Mouse (Mus musculus): ENCODE data around the gene Apobec3.
"Not testable (repeated sequence)": the region's sequence is repeated elsewhere in the genome, so short reads cannot be mapped to it uniquely, and the experiment has no call there.

The Apobec3 gene

DNA sequence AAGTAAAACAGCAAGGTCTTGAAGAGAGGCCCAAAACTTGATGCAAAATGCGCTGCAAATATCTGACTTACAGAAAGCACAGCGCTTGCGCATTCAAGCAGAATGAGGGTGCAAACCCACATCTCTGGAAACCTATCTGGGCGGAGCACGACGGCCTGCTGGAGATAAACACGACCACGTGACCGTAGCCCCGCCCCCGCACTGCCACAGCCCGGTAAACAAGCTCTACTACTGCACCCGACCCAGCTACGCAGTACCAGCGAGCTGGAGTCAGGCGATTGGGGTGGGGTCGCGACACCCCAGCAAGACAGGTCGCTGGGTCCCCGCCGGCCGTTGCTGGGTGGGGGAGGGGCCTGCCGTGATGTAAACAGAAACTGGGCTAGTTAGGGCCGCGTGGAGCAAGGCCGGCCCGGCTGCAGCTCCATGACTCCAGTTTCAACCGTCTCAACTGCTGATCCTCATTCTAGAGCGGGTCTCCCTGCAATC lies 36.2 kb downstream of the Apobec3 start:
- peak; percentile 97 for DNase-seq (ENCODE audit: low spot score in 2 of 2)

DNA sequence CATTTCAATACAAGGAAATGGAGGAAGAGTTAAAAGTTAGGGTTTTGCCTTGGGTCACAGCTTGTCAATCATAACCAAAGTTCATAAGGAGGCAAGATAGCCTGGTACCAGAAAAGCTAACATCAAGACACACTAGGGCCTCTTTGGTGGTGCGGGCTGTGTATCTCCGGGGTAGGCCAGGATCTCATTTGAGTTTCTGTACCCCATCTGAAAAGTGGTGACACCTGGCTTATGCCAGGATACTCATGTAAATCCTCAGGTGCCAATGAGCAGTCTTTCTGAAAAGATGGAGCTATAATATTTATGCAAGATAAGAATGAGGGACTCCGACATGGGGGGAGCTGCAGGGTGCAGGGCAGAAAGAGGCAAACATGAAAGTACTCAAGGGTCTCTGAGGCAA lies 36.9 kb downstream of the Apobec3 start:
- no peak for DNase-seq (ENCODE audit: low spot score in 2 of 2)

DNA sequence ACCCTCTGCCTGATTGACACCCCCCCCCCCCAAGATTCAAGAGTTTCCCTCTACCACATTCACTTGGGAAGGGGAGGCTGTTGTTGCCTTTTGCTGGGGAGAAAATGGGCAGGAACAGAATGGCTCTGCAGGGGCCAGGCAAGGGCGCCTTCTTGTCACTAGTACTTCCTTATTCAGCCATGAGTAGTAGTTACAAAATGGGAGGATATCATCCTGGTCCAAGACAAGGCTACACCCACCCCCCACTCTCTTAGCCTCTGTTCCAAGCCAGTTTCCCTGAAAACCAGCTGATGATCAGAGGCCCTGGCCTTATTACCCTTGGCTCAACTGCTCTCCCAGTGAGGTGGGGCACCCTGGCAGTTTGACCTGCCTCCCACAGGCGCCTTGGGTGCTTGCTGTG lies 37.3 kb downstream of the Apobec3 start:
- DNase-seq (ENCODE audit: low spot score in 2 of 2), result no peak

DNA sequence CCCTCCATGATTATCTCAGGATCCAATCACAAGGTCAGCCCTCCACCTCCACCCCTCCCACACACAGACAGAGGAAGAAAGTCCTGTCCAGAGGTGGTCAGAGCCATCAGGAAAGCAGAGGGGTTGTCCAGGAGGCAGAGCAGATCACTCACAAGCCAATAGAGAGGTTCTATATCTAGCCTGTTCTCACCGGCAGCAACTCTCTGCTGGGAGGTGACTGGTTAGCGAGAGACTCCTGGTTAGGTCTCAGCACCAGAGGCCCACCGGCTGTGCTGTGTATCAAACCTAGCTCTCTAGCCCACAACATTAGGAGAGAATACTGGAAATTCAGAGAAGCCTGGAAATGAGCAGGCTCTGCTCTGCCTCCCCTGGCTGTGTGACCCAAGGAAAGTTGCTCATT lies 38.3 kb downstream of the Apobec3 start:
- no peak for DNase-seq (ENCODE audit: low spot score in 2 of 2)

DNA sequence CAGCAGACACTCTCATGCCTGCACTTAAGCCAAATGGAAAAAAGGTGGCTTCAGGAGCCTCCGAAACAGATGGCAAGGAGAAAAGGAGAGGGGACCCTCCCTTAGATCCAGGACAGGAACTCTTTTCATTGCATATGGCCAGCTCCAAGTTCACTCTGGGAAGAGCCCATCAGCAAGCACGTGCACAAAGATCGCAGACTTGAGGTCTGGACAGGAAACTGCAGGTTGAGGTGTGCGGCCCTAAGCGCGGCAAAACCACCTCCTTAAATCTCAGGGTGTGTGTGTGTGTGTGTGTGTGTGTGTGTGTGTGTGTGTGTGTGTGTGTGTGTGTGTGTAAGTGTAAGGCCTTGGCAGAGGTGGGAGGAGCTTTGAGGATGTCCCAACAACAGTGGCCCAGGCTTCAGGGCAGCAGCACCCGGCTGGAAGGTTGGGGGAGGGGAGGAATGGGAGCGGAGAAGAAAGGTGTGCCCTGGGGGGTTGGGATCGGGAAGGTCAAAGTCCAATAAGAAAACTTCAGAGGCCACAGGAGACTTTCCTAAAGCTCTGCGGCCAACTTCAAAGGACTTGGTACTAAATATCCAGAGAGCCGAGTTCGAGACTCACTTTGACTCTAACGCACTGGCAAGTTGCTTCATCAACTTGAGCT lies 40.2 kb downstream of the Apobec3 start:
- DNase-seq (ENCODE audit: low spot score in 2 of 2), result no peak

DNA sequence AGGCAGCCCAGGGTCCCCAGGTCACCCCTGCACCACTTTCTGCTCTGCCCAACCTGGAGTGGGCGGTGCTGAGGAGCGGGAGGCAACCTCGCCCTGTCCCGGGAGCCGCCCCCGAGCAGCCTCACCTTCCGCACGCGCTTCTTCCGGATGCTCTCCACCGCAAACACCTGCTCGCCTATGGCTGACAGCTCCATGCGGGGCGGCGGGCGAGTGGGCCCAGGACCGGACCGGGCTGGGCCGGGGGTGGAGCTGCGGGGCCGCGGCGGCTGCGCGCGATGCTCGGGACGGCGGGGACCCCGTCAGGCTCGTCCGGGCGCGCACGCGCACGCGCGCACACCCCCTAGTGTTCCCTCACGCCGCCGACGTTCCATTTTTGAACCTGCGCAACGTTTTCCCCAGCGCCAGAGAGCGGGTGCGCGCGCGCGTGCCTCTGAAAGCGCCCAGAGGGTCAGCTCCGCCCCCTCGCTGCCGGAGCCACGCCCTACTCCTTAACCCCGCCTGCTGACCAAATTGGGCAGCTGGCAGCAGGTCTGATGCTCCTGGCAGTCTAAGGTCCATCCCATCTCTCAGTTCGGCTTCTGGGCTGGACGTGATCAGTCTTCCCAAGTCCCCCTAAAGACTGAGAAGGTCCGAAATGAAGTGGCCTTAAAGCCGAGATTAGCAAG lies 41.0 kb downstream of the Apobec3 start:
- peak; percentile 85 to 89 for DNase-seq (ENCODE audit: low spot score in 2 of 2)

DNA sequence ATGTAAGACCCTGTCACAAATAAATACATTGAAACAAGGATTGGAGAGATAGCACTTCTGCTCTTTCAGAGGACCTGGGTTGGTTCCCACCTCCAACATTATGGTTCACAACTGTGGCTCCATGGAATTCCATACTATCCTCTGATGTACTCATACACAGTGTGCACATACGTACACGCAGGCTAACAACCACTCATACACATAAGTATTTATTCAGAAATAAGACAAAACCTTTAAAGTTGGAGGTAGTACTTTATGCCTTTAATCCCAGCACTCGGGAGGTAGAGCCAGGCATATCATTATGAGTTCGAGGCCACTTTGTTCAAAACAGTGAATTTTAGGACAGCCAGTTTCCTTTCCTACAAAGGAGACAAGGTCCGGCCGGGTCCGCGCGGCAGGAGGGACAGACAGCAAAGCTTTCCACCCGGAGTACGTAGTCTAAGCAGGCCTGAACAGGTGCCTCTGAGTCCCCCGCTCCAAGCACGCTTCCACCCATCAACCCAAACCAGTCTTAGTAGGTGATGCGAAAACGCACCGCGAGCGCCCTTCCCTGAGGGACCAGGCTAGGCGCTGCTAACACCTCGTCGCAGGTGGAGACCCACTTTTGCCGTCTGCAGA lies 41.7 kb downstream of the Apobec3 start:
- DNase-seq (ENCODE audit: low spot score in 2 of 2), result no peak

DNA sequence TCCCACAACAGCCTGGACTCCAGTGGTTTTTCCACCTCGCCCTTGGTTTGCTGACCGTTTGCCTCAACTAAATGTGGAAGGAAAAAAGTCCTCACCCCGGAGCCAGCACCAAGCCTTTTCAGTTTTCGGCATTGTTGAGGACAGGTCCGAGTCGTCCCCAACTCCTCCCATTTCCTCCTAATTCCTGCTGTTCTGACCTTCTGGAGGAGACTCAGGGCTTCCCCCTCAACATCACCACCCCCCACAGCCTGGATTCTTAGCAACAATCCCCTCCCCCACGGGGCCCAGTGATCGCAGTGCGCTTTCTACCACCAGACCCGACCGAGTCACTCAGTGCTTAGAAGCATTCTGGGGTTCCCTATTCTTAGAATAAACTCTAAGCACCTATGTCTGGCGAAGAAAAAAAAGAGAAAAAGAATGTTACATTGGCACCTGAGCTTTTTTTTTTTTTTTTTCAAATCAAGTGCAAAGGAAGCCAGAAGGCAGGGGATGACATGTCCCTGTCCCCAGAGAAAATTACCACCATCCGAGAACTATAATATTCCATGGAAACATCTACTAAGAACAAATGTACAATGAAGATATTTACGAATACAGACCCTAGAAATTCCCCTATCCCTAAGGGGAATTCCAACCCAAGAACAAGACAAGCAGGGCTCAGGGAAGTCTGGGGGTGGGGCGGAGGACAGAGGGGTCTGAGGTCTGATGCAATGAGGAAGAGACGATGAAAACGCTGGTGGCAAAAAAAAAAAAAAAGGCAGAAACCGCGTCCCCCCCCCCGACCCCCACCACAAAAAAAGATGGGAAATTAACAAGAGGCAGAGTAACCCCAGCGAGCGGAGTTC lies 42.4 kb downstream of the Apobec3 start:
- no peak for DNase-seq (ENCODE audit: low spot score in 2 of 2)

DNA sequence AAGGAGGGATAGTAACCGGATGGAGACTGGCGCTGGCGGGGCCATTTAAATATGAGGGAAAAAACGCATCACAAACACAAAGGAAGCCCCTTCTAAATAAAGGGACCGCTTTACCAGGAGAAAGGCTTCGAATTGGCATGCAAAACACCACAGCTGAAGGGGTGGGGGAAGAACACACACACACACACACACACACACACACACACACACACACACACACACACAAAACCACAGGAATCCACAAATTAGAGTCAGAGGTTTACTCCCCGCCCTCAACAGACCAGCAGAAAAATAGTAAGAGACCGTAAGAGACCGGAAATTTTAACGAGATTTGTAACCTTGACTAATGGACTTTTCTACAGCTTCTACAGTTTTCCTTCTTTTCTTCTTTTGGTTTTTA lies 43.3 kb downstream of the Apobec3 start:
- no peak for DNase-seq (ENCODE audit: low spot score in 2 of 2)

DNA sequence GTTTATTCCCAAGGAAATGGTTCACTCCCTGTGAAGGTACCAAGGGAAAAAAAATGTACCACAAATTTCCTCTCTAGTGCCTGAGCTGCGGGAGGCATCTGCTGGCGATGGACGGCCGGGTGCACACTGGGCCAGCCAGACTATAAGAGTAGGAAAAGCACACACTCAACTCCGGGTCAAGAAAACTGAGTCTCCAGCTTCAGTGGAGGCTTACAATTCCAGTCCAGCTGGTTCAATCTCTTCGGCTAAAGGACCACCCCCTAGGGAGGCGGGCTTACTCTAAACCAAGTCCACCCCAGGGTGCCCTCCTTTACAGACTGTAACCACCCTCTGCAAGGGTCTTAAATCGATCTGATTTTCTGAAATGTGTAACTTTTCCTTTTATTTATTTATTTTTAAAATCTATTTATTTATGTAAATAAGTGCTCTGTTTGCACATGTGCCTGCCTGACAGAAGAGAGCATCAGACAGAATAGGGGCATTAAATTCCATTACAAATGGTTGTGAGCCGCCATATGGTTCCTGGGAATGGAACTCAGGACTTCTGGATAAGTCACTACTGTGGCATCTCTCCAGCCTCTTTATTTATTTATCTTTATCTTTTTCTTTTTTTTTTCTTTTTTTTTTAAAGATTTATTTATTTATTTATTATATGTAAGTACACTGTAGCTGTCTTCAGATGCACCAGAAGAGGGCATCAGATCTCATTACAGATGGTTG lies 44.4 kb downstream of the Apobec3 start:
- DNase-seq (ENCODE audit: low spot score in 2 of 2), result no peak

DNA sequence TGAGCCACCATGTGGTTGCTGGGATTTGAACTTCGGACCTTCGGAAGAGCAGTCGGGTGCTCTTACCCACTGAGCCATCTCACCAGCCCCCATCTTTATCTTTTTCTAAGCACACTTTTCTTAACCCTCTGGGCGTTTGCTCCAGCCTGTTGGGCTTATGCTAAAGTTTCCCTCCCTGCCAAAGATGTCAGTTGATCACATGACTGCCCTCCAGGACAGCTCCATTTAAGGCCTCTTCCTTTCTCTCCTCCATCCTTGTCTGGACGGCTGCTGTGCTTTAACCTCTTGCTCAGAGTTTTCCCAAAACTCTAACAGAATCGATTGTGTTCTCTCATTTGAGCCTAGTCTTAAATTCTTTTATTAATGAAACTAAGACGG lies 44.9 kb downstream of the Apobec3 start:
- no peak for DNase-seq (ENCODE audit: low spot score in 2 of 2)

DNA sequence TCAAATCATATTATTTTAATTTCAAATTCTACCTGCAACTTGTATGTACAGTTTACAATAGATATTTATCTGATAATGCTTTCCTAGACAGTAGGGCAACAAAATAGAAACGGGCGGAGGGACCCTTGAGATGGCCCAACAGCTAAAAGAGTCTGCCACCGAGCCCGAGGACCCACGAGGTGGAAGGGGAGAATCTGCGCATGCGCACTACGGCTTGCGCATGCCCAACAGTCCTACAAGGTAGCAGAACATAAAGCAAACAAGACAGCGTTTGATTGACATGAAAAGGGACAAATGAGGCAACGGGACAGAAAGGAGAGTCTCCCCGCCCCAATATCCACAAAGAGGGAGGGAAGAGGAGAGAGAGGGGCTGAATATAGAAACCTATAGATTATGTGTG lies 47.6 kb downstream of the Apobec3 start:
- no peak for DNase-seq (ENCODE audit: low spot score in 2 of 2)

DNA sequence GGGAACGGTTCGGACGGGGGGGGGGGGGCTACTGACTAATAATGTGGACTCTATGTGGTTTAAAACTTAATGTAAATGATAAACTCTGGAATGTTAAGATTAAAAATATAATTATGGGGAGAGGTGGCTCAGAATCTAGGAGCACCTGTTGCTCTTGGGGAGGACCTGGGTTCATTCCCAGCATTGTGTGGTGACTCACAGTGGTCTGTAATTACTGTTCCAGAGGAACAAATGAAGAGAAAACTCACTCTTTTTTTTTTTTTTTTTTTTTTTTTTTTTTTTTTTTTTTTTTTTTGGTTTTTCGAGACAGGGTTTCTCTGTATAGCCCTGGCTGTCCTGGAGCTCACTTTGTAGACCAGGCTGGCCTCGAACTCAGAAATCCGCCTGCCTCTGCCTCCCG lies 48.0 kb downstream of the Apobec3 start:
- not testable (repeated sequence) for DNase-seq (ENCODE audit: low spot score in 2 of 2)

DNA sequence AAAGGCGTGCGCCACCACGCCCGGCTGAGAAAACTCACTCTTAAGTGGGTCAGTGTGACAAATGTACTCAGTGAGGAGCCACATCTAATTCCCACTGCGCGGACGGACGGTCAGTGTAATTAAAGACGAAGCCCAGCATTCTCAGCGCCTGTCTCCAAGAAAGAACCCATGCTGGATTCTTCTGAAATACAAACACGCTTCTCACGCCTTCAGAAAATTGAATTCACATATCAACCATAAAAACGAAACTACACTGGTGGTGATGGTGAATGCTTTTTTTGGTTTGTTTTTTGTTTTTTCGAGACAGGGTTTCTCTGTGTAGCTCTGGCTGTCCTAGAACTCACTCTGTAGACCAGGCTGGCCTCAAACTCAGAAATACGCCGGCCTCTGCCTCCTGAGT lies 48.5 kb downstream of the Apobec3 start:
- no peak for DNase-seq (ENCODE audit: low spot score in 2 of 2)

DNA sequence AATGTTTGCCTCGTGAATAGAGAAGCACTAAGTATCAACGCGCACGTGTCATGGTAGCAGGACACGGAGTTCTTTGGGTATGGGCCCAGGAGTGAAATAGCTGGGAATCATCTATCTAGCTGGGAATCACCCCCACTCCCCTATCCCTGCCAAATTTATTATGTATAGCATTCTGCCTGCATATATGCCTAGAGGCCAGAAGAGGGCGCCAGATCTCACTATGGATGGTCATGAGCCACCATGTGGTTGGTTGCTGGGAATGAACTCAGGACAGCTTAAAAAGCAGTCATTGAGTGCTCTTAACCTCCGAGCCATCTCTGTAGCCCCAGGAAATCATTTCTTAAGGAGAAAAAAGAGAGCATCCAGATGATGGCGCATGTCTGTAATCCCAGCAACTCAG lies 49.5 kb downstream of the Apobec3 start:
- DNase-seq (ENCODE audit: low spot score in 2 of 2), result peak in 1 of 2 experiments; percentile 50

DNA sequence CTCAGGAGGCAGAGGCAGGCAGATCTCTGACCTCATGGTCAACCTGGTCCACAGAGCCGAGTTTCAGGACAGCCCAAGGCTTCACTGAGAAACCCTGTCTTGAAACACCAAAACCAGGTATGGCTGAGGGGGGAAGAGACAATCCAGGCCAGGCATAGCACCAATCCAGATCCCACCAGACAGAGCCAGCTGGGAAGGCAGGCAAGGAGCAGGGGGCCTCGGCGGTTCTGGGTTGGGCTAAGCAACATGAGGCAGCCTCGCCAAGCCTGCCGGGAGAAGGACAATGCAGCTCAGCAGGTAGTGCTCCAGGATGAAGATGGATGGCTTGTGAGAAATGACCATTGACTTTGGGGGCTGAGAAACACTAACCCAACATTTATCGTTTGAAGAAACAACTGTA lies 51.1 kb downstream of the Apobec3 start:
- no peak for DNase-seq (ENCODE audit: low spot score in 2 of 2)

DNA sequence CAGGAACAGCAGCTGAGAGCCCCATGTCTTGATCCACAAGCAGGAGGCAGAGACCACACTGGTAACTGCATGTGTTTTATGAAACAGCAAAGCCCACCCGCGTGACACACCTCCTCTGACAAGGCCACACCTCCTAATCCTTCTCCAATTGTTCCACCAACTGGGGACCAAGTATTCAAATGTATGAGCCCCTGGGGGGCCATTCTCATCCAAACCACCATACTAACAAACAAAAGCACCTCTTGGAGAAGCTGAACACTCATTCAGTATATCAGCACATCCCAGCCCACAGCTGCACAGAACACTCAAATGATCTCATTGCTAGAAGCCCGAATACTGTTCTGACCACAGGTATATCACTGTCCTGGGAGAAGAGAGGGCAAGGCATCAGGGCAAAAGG lies 52.1 kb downstream of the Apobec3 start:
- no peak for DNase-seq (ENCODE audit: low spot score in 2 of 2)

DNA sequence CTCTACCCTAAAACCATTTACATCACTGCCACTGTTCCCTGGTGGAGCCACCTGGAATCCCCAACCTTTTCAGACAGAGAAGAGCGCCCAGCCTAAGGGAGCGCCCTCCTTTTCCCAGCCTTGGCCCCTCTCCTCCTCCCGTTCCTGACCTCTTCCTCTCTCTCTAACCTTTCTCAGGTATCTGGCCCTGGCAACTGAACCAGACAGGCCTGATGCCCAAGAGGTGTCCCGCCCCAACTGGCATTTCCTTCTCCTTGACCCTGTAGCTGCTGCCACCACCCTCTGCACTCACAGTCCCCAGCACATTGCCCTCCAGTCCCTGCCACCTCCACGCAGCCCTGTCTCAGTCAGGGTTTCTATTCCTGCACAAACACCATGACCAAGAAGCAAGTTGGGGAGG lies 53.5 kb downstream of the Apobec3 start:
- DNase-seq (ENCODE audit: low spot score in 2 of 2), result no peak

DNA sequence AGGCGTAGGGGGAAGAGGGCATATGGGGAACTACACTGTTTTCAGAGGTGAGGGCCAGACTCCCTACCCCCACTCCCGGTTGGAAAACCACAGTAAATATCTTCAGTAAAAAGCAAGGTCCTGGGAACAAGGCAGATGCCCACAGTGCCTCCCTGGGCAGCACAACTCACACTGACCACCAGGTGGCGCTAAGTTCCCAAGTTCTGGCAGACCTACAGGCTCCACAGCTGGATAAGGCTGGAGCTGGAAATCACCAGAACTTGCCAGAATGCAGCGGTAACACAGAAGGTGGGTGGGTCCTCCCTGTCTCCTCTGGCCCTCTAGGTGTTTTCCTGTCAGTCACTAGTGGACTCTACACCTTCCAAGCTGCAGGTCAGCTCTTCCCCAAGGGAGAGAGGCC lies 54.6 kb downstream of the Apobec3 start:
- DNase-seq (ENCODE audit: low spot score in 2 of 2), result peak; percentile 64 to 84

DNA sequence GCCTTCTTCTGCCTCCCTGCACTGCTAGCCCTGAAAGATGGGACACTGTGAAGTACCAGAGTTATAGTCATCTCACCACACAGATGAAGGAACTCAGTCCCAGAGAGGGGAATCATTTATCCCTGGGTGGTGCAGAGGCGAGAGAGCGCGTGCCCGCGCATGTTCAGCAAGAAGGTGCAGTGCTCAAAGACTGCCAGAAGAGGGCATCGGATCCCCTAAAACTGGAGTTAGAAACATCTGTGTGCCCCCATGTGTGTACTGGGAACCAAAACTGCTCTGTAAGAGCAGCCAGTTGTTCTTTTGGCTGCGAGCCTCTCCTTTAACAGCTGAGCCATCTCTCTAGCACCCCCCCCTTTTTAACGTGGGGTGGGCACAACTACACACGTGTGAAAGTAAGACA lies 55.3 kb downstream of the Apobec3 start:
- DNase-seq (ENCODE audit: low spot score in 2 of 2), result no peak

DNA sequence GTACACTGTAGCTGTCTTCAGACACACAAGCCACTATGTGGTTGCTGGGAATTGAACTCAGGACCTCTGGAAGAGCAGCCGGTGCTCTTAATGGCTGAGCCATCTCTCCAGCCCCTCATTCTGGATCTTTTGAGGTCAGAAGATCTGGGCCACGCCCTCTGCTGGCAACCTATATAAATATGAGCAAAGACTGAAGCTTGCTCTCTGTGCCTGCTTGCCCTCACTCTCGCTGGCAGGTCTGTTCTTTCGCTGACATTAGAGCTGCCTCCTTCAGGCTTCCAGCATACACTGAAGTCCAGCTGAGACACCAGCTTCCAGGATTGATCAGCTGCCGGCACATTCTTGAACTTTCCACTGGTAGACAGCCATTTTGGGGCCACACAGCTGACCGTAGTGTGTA lies 56.2 kb downstream of the Apobec3 start:
- no peak for DNase-seq (ENCODE audit: low spot score in 2 of 2)

Measured in spleen, postnatal 14 days (tissue).